Mouse (Mus musculus): ENCODE data around the gene Sp1.
A peak's percentile ranks its signal among the peaks of the same experiment; 100 is the strongest.

Sp1 gene

DNA sequence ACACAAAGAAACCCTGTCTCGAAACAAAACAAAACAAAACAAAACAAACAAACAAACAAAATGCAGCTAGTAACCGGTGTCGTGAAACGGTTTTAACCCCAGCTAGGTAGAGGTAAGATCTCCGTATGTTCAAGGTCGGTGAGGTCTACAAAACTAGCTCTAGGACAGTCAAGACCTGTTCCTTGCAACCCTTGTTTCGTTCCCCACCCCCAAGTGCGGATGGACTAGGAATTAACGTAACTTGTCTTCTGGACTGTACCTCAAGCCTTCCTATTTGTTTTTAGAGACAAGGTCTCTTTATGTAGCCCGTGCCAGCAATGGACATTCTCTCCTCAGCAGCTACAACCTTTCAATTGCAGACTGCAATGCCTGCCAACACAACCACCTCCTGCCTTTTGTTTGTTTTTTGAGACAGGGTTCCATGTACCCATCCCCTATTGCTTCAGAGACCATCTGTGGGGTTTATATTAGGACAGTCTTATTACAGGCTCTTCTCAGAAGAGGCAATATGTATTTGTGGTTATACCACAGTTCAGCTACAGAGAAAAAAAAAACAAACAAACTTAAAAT is 5.4 kb upstream of the Sp1 start:
- DNase-seq = peak; percentile 23

DNA sequence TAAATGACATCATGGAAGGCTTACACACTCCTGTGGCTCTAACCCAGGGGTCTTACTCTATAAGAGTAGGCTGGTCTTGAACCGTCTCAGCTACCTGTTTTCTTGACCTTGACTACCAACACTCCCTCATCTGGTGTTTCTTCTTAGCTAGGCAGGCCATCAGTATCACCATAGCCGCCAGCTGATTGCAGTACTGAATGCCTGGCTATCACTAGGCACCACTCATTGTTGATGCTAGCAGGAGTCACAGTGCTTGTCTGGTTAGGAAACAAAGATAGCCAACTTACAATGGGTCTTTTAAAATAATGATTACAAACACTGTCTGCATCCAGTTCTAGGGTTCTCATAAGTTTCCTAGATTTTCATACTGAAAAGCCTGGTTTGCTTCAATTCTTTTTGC is 4.7 kb upstream of the Sp1 start:
- no peak for DNase-seq

DNA sequence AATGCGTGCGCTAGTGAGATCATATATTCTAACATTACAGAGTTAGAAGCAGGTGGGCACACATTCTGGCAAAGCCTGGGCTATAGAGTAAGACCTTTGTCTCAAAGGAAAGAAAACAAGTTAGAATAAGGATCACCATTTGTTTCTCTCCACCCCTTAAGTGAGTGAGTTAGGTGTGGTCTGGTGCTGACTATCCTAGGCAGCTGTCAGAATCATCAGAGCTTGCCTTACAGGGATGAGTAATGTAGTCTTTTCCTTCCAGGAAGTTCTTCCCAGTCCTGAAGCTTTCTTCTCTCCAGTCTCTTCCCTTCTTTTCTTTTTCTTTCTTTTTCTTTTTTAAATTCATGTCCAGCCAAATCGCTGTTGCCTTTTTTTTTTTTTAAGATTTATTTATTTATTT is 3.7 kb upstream of the Sp1 start:
- no peak for DNase-seq

DNA sequence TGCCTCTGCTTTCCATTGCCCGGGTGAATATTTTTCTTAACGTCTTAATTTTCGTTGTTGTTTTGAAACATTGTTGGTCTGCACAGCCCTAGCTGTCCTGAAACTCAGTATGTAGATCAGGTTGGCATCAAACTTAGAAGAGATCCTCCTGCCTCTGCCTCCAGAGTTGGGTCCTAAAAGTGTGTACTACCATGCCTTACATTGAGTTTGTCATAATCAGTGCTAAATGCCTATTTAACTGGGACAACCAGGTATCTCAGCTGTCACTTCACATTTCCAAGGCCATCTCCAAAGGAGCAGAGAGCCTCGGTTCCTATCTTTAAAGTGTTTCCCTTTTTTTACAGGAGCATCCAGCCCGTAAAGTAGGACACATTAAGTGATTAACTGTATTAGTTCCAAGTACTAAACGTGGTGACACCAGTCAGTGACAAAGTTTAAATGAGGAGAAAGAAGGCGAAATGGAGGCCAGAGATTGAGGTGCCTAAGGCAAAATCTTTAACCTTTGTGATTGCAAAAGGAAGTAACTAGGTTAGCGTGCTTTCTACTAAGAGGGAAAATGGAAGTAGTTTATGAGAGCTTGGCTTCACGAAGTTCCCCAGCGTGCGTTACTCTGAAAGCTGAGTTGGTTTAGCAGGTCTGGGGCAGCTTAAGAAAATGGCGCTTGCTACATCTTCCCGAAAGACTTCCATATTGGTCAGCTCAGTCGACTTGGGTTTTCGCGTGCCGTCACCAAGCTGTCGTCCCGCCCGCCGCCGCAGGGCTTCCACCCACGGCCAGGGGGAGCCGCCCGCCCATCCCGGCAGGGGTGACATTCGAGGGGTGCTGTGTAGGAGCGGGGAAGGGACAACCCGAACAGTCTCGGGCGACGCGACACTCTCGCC is 1.1 kb upstream of the Sp1 start:
- peak; percentile 41 for DNase-seq

DNA sequence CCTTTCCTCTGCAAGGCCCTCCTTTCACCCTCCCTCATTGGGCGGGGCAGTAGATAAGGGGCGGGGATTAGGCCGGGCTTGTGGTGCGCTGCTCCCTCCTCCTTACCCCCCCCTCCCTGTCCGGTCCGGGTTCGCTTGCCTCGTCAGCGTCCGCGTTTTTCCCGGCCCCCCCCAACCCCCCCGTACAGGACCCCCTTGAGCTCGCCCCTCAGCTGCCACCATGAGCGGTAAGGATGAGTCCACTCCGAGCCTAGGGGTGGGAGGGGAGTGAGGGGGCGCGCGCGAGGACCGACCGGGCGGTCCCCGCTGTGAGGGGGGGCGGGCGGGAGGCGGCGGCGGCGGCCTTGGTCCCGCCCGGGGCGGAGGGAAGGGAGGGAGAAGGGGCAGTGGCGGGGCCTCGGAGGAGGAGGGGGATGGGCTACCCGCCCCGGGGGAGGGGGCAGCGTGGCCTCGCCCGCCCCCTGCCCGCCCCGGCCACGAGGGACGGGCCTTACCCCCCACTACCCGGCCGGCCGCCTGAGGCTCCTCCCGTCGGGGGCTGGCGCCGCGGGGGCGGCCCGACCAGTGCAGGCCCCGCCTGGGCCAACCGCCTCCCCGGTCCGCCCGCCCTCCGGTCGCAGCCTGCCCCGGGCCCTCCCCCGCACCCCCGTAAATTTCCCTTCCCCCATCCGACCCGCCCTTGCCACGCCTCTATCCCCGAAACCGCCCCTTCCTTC is 411 bp downstream of the Sp1 start:
- peak; percentile 82 for DNase-seq

DNA sequence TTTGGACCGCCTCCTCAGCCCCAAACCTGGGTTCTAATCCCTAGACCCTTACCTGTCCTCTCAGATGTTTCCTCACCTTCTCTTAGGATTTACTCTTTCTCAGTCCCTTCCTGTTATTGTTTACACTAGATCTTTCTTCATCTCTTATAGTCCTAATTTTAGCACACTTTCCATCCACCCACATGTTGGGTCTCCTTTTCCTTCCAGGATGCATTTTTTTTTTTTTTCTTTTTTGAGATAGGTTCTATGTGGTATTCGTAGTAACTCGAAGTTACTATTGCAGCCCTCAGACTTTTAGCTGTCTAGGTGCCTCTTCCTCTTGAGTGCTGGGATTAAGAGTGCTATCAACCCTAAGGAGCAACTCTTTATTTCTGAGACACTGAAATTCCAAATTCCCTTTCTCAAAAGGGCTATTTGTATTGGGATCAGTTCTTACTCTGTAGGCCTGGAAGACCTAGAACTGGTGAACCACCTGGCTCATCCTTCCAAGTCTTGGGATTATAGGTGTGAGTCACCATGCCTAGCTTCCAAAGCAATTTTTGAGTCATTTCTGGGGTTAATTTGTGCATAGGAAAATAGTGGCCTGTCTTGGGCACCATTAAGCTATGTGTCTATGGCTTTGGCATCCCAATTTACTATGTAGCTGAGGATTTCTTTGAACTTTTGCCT is 1.1 kb downstream of the Sp1 start:
- DNase-seq = peak; percentile 23

DNA sequence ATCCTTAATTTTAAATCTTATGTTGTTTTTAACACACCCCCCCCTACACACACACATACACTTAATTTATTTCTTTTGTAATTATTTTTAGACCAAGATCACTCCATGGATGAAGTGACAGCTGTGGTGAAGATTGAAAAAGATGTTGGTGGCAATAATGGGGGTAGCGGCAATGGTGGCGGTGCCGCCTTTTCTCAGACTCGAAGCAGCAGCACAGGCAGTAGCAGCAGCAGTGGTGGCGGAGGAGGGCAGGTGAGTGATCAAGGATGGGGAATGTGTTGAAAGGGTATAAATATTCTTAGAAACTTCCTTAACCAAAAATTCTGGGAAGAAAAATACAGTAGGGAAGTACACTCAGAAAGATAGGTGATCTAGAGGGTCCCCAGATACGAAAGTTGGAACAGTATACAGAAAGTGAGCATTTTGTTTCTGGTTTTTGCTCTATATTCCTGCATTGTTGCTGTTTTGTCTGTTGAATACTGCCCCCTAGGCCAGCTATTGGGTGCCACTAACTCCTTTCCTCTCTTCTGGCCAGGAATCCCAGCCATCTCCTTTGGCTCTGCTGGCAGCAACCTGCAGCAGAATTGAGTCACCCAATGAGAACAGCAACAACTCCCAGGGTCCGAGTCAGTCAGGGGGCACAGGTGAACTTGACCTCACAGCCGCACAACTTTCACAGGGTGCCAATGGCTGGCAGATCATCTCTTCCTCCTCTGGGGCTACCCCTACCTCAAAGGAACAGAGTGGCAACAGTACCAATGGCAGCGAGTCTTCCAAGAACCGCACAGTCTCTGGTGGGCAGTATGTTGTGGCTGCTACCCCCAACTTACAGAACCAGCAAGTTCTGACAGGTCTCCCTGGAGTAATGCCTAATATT is 2.0 kb downstream of the Sp1 start:
- DNase-seq = peak; percentile 53

DNA sequence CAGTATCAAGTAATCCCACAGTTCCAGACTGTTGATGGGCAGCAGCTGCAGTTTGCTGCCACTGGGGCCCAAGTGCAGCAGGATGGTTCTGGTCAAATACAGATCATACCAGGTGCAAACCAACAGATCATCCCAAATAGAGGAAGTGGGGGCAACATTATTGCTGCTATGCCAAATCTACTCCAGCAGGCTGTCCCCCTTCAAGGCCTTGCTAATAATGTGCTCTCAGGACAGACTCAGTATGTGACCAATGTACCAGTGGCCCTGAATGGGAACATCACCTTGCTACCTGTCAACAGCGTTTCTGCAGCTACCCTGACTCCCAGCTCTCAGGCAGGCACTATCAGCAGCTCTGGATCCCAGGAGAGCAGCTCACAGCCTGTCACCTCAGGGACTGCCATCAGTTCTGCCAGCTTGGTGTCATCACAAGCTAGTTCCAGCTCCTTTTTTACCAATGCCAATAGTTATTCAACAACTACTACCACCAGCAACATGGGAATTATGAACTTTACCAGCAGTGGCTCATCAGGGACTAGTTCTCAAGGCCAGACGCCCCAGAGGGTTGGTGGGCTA is 2.7 kb downstream of the Sp1 start:
- DNase-seq = peak; percentile 31

DNA sequence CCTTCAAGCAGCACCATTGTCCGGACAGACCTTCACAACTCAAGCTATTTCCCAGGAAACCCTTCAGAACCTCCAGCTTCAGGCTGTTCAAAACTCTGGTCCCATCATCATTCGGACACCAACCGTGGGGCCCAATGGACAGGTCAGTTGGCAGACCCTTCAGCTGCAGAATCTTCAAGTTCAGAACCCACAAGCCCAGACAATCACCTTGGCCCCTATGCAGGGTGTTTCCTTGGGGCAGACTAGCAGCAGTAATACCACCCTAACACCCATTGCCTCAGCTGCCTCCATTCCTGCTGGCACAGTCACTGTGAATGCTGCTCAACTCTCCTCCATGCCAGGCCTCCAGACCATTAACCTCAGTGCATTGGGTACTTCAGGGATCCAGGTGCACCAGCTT is 3.3 kb downstream of the Sp1 start:
- DNase-seq = peak; percentile 17

DNA sequence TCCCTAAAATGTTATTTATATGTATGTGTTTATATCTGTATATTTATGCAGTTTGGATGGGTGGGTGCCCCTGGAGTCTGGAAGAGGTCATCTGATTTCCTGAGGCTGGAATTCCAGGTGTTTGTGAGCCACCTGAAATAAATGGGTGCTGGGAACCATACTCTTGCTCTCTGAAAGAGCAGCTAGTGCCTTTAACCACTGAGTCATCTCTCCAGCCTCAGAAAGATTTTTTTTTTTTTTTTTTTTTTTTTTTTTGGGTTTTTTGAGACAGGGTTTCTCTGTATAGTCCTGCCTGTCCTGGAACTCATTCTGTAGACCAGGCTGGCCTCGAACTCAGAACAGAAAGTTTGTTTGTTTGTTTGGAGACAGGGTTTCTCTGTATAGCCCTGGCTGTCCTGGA is 5.1 kb downstream of the Sp1 start:
- DNase-seq = no peak

DNA sequence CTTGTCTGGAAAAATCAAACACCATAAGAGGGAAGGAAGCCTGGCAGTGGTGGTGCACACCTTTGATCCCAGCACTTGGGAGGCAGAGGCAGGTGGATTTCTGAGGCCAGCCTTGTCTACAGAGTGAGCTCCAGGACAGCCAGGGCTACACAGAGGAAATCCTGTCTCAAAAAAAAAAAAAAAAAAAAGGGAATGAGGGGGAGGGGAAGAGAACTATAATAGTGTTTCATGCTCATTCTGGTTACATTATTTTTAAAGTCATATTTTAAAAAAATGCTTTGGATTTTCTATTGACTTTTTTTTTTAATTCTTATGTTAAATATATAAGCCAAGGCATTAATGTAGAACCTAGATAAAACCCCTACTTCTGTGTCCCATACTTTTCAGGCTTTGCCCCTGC is 7.7 kb downstream of the Sp1 start:
- DNase-seq = no peak

DNA sequence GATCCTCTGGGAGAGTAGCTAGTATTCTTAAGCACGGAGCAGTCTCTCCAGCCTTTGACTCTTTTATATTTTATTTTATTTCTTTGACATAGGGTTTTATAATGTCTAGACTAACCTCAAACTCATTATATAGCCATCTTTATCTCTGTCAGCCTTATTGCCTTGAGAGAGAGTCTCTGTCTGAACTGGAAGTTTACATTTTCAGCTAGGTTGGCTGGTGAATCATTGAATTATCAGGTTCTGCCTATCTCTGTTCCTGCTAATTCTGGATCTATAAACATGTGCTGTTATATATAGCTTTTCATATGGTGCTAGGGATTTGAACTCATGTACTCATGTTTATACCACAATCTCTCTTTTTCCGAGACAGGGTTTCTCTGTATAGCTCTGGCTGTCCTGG is 11.6 kb downstream of the Sp1 start:
- no peak for DNase-seq

DNA sequence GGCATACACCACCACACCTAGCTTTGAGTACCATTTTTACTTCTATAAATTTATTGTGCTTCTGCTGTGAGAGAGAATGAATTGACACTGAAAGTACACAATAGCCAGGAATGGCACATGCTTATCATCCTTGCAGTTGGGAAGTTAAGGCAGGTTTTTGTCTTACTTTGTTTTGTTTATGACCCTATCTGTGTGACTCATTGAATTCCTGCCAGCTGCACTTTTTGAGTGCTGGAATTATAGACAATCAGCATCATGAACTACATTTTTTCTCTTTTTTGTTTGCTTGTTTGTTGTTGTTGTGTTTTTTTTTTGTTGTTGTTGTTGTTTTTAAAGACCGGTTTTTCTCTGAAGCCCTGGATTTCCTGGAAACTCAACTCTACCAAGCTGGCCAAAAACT is 15.0 kb downstream of the Sp1 start:
- no peak for DNase-seq

DNA sequence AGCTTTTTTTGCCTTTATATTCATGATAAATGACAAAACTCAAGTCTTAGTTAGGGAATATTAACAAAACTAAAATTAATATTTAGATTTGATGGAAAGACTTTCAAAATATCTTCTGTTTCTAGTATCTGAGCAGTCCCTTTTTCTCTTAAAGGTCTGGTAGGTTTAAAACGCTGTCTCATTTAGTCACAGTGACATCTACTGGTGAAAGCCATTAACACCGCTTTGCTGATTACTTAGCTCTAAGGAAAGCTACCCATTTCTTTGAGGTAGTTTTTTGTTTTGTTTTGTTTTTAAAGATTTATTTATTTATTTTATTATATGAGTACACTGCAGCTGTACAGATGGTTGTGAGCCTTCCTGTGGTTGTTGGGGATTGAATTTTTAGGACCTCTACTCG is 15.5 kb downstream of the Sp1 start:
- DNase-seq = no peak

DNA sequence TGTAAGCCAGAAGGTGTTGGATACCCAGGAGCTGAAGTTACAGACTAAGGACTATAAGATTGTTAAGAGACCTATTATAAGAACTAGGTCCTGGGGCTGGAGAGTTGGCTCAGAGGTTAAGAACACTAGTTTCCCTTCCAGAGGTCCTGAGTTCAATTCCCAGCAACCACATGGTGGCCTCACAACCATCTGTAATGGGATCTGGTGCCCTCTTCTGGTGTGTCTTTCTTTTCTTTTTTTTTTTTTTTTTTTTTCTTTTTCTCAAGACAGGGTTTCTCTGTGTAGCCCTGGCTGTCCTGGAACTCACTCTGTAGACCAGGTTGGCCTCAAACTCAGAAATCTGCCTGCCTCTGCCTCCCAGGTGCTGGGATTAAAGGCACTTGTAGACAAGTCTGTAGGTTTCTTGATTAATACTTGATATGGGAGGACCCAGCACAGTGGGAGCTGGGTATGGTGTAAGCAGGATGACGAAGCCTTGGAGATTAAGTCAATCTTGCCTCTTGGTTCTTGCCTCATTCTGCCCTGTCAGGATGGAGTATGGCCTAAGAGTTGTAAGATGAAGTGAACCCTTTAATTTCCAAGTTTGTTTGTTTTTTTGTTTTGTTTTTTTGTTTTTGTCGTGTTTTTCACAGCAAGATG is 17.8 kb downstream of the Sp1 start:
- DNase-seq = no peak

DNA sequence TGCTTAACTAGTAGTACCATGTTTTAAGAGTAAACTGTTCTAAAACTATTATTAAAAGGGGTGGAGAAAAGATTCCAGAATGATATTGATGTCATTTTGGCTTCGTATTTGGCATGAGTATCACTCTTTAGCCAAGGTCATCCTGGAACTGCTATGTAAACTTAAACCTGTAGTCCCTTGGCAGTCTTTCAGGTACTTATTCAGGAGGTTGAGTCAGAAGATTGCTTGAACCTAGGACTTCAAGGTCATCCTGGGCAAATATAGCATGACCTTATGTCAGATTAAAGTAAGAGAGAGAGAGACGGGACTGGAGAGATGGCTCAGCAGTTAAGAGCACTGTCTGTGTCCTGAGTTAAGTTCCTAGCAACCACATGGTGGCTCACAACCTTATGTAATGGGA is 18.7 kb downstream of the Sp1 start:
- DNase-seq = no peak

DNA sequence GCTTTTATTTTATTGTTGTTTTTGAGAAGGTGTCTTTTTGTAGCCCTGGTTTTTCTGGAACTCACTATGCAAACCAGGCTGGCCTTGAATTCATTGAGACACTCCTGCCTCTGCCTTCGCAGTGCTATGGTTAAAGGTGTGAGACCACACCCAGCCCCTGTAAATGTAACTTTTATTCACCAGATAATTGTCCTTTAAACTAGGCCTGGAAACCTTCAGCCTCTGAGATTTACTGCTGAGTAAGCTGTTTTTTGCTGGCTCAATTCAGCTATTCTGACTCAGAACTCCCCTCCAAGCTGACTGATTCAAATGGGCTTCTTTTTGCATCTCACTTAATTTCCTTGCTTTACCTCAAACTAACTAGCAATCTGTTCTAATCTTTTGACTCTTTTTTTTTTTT is 21.0 kb downstream of the Sp1 start:
- DNase-seq = no peak

DNA sequence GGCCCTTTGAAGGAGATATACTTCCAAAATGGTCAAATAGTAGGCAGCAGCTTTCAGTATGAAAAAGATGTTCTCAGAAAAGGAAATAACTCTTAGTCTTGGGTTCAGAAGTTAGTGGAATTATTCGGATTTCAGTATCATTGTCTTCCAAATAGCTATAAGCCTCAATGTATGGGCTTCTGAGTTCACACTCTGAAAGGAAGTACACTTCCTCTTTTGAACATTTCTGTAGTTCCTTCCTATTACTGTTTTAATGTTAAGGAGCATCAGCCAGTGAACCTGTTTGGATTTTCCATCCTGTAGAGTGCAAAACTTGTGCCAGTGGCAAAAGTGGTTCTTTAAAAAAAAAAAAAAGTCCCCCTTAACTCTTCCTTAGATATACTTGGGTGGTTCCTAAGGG is 26.1 kb downstream of the Sp1 start:
- no peak for DNase-seq

DNA sequence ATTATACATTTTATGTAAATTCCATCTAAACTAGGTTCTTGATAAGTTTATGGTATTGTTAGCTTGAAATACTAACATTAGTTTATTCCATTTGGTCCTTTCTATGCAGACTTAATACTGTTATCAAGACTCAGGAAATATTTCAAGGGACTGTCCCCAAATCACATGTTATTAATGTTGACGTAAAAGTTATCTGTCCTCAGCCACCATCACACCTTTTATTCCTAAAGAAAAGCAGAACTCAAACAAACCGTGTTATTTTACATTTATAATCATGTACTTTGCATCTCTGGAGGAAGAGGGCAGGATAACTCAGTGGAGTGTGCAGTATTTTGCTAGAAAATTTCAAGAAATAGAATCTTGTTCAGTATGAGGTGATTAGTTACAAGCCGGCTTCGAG is 27.2 kb downstream of the Sp1 start:
- no peak for DNase-seq

DNA sequence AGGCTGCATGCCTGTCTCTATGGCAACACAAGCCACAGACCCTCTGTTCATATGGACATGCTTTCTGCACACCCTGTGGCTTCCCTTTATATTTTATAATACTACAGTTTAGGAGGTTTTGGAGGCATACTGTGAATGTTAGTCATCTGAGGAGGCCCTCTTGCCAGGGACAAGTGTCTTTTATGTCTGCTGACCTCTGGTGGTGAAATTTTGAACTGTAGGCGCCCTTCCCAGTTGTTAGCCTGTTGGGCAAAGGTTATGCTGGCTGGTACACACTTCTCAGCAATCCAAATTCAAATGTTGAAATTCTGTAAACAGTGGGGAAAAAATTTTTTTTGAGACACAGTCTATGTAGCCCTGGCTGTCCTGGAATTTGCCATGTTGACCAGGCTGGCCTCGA is 36.5 kb downstream of the Sp1 start:
- DNase-seq = peak; percentile 71

DNA sequence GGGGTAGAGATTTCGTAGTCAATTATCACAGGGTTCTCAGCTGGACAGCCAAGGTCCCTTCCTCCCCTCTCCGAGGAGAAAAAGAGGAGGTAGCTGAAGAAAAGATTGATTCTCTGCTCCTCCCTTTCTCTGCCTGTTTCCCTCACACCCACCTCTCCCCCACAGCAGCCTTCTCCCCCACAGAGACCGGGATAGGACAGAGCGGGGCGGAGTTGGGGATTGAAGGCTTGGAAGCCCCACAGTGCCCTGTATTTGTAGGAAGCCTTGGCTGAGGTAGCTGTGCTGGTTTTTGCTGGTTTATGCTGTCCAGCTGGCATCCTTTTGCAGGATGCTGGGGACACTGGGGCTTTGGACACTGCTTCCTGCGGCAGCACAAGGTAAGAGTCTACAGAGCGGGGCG is 39.2 kb downstream of the Sp1 start, which contains the start of gene Amhr2:
Amhr2 (plus strand) TSS at position 222 of the 400 bp plus-strand sequence.
- DNase-seq = no peak

DNA sequence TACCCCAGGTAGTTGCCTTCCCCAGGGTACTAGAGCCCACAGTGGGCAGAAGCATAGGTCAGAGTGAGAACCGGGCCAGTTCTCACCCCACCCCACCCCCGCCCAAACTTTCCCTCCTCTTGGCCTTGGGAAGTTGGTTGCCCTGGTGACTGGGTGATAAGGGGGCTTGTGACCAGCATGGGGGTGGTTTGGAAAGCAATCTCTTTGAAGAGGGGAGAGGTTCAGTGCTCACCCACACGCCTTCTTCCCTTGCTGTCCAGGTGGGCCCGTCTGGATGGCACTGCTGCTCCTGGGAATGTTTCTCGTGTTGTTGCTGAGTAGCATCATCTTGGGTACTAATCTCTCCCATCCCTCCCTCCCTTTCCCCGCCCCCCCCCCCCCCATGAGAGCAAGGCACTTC is 40.5 kb downstream of the Sp1 start:
- DNase-seq = no peak
